Mouse (Mus musculus) lung, adult 2 months (tissue): ENCODE results near the gene Treml2.

Experiments used
- CTCF ChIP-seq: fragments of 200-500 bp; IDR thresholded peaks from 2 replicates; pipeline ENCODE4 v1.5.1; 2011; ENCODE audit warnings: mild to moderate bottlenecking, low read length, control low read depth; ENCODE audit not compliant: insufficient read depth
- POLR2A ChIP-seq: fragments of 200-500 bp; IDR thresholded peaks from 2 replicates; pipeline ENCODE4 v1.6.1; 2011; ENCODE audit warnings: low read depth, mild to moderate bottlenecking, control low read depth, low read length, borderline replicate concordance; ENCODE audit errors: extremely low read depth

- no peak for TF ChIP-seq POLR2A
- TF ChIP-seq CTCF: 0 out of 2 replicates have a peak, but pooled peaks have one; percentile 14
These were observed 12.5 kb upstream of the Treml2 start for GRCm38 (mm10) chr17:48286765-48287164.
